Mouse (Mus musculus) thymus, adult 2 months (tissue): ENCODE data around the gene Ano10. TPM values are rescaled to one million over a fixed set of nuclear protein-coding genes. Genes with fewer than 3 reads are reported as not detected.

Experiments used
- DNase-seq: peaks from one replicate; pipeline ENCODE4 v3.0.0; 2021
- H3K27ac ChIP-seq: fragments of 200-500 bp; 2 replicates; pipeline ENCODE4 v1.5.1; 2012; ENCODE audit warnings: low read length, control low read depth; ENCODE audit not compliant: control insufficient read depth, insufficient read depth
- H3K27me3 ChIP-seq: fragments of 200-500 bp; 2 replicates; pipeline ENCODE4 v1.6.1; 2012; ENCODE audit warnings: mild to moderate bottlenecking, low read length, moderate library complexity, mixed read lengths; ENCODE audit not compliant: control insufficient read depth, insufficient read depth
- H3K36me3 ChIP-seq: fragments of 200-500 bp; 2 replicates; pipeline ENCODE4 v1.6.1; 2012; ENCODE audit warnings: mild to moderate bottlenecking, low read length, moderate library complexity; ENCODE audit not compliant: control insufficient read depth, insufficient read depth
- H3K4me1 ChIP-seq: fragments of 200-500 bp; replicated peaks from 2 replicates; pipeline ENCODE4 v1.6.1; 2012; ENCODE audit warnings: low read length; ENCODE audit not compliant: control insufficient read depth, insufficient read depth
- H3K4me3 ChIP-seq: fragments of 200-500 bp; 2 replicates; pipeline ENCODE4 v1.5.1; 2012; ENCODE audit warnings: mild to moderate bottlenecking, low read length, control low read depth, moderate library complexity; ENCODE audit not compliant: control insufficient read depth, insufficient read depth
- CTCF ChIP-seq: fragments of 200-500 bp; IDR thresholded peaks from 2 replicates; pipeline ENCODE4 v1.5.1; 2012; ENCODE audit warnings: mild to moderate bottlenecking, control low read depth, low read length, moderate library complexity, borderline replicate concordance; ENCODE audit not compliant: control insufficient read depth, poor library complexity, insufficient read depth; ENCODE audit errors: extremely low read depth
- POLR2A ChIP-seq: fragments of 200-500 bp; IDR thresholded peaks from 2 replicates; pipeline ENCODE4 v1.6.1; 2012; ENCODE audit warnings: mild to moderate bottlenecking, low read length, control low read depth, moderate library complexity; ENCODE audit not compliant: control insufficient read depth, poor library complexity, insufficient read depth; ENCODE audit errors: extremely low read depth
- WGBS: fragments of 180-500 bp; shearing (Covaris S2); methylation state at CpG from one replicate; pipeline ENCODE4 v1.1.7; 2018; 5-methylcytosine and 5-hydroxymethylcytosine counted together
- polyA plus RNA-seq: library from polyadenylated mRNA; depleted of rRNA; stranded (reverse); fragments of >200 nt; gene quantifications from 2 replicates; pipeline ENCODE4 v1.2.3, GENCODE M21; 2012

The Ano10 gene
- polyA plus RNA-seq, 1 experiment, result 41.3 TPM

- TF ChIP-seq CTCF (no peak), POLR2A (no peak)
- Histone ChIP-seq H3K27ac (no peak overlapping the region), H3K4me3 (no peak overlapping the region), H3K36me3 (no peaks in the 10 kb centered on the region), H3K27me3 (no peaks in the 10 kb centered on the region), H3K4me1 (peaks cover 3% of the 10 kb centered on the region; the same call in 1 of the 2 replicates)
- DNase-seq, result no peak
Observed at GRCm38 (mm10) chr9:122215118-122215517, 79.1 kb downstream of the Ano10 start.

GRCm38 (mm10) chr9:122208311-122208710, 85.9 kb downstream of the Ano10 start:
- TF ChIP-seq POLR2A (no peak), CTCF (no peak)
- peaks cover 11% of the 10 kb centered on the region for H3K4me1 ChIP-seq
- DNase-seq, result no peak
- H3K36me3 ChIP-seq, result no peaks in the 10 kb centered on the region
- no peaks in the 10 kb centered on the region for H3K27me3 ChIP-seq
- WGBS, result 25% methylated on average over 4 of the region's 4 CpGs
- no peak overlapping the region for H3K27ac ChIP-seq
- no peak overlapping the region for H3K4me3 ChIP-seq

GRCm38 (mm10) chr9:122205543-122206200, 88.6 kb downstream of the Ano10 start:
- H3K4me1 ChIP-seq, result peaks cover 8% of the 10 kb centered on the region
- no peak for TF ChIP-seq CTCF
- no peak for TF ChIP-seq POLR2A
- H3K27ac ChIP-seq, result no peak overlapping the region
- 92% methylated on average over 11 of the region's 11 CpGs for WGBS
- DNase-seq, result no peak
- H3K4me3 ChIP-seq, result no peak overlapping the region
- H3K27me3 ChIP-seq, result no peaks in the 10 kb centered on the region
- H3K36me3 ChIP-seq, result no peaks in the 10 kb centered on the region

GRCm38 (mm10) chr9:122204508-122204907, 89.7 kb downstream of the Ano10 start:
- no peak overlapping the region for H3K4me3 ChIP-seq
- peaks cover 8% of the 10 kb centered on the region for H3K4me1 ChIP-seq
- TF ChIP-seq POLR2A, result no peak
- no peak for TF ChIP-seq CTCF
- peak; percentile 59 for DNase-seq
- 88% methylated on average over 7 of the region's 7 CpGs for WGBS
- no peak overlapping the region for H3K27ac ChIP-seq
- H3K27me3 ChIP-seq, result no peaks in the 10 kb centered on the region
- H3K36me3 ChIP-seq, result no peaks in the 10 kb centered on the region

- H3K27ac ChIP-seq, result no peak overlapping the region
- 91% methylated on average over 6 of the region's 6 CpGs for WGBS
- TF ChIP-seq CTCF (no peak), POLR2A (no peak)
- peak; percentile 76 for DNase-seq
- no peak overlapping the region for H3K4me3 ChIP-seq
- no peaks in the 10 kb centered on the region for H3K27me3 ChIP-seq
- no peaks in the 10 kb centered on the region for H3K36me3 ChIP-seq
- peaks cover 3% of the 10 kb centered on the region; the same call in 1 of the 2 replicates for H3K4me1 ChIP-seq
Observed at GRCm38 (mm10) chr9:122199253-122199652, 95.0 kb downstream of the Ano10 start.

- Histone ChIP-seq H3K27me3 (no peaks in the 10 kb centered on the region), H3K27ac (no peak overlapping the region), H3K36me3 (no peaks in the 10 kb centered on the region), H3K4me1 (peaks cover 7% of the 10 kb centered on the region), H3K4me3 (no peak overlapping the region)
- TF ChIP-seq CTCF (no peak), POLR2A (no peak)
- no peak for DNase-seq
- WGBS, result 93% methylated on average over 3 of the region's 3 CpGs
Observed at GRCm38 (mm10) chr9:122198621-122199020, 95.6 kb downstream of the Ano10 start.
